Mouse (Mus musculus): Measurements from ENCODE around the gene Tmem213. TPM values are rescaled to one million over a fixed set of nuclear protein-coding genes. Genes with fewer than 3 reads are reported as not detected.

Gene Tmem213
- polyA plus RNA-seq, 1 experiment from 2014 or later = not detected

DNA sequence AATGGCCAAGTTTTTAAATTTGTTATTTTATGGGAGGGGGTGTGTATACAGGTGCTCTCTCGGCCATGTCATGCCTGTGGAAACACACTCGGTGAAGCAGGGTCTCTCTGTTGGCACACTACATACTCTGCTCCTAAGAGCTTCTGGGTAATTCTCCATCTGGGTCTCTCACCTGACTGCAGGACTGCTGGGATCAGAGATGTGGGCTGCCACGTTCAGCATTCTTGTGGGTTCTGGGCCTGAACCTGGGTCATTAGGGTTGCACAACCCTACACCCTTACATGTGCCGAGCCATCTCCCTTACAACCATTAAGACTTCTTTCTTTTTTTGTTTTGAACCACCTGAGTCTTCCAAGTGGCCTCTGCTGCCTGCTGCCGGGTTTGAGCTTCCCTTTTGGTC, 12.8 kb downstream of the Tmem213 start:
- no peaks in the 10 kb centered on the region for H3K27me3 ChIP-seq (replicated peaks; ENCODE audit: control insufficient read depth, insufficient read depth, low read length)
- H3K4me1 ChIP-seq (replicated peaks; ENCODE audit: control insufficient read depth, insufficient read depth, low read length) = no peaks in the 10 kb centered on the region
- H3K27ac ChIP-seq (ENCODE audit: low read depth, low read length) = no peak overlapping the region
- H3K4me3 ChIP-seq (ENCODE audit: low read depth, low read length) = no peak overlapping the region
- no peaks in the 10 kb centered on the region for H3K9me3 ChIP-seq (ENCODE audit: control insufficient read depth, low read length)
- WGBS = 74% methylated on average over 5 of the region's 5 CpGs
- no peak overlapping the region for H3K9ac ChIP-seq (ENCODE audit: low read depth, low read length)
- DNase-seq (ENCODE audit: low spot score) (no peak), ATAC-seq (replicated peaks; ENCODE audit: low FRiP score) (no peak)
- no peaks in the 10 kb centered on the region for H3K36me3 ChIP-seq (ENCODE audit: control insufficient read depth, insufficient read depth, low read length)
- no peak overlapping the region for H3K4me2 ChIP-seq

DNA sequence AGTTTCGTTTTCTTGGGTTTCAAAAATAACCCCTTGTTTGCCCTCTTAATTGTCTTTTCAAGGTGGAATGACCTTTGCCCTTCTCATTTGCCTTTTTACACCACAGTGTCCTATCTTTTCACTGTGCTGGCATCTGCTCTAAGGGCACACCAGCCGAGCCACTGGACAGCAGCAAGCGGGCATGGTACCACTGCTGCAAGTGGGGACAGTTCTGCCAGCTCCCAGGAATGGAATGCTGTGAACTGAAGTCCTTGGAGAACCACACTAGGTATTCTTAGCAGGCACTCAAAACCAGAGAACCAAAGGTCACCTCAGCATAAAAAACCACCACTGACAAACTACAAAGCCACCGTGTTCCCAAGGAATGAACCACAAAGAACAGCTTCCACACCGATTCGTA, 13.7 kb downstream of the Tmem213 start:
- H3K27ac ChIP-seq (ENCODE audit: low read depth, low read length) = no peak overlapping the region
- ATAC-seq (replicated peaks; ENCODE audit: low FRiP score) (no peak), DNase-seq (ENCODE audit: low spot score) (no peak)
- no peaks in the 10 kb centered on the region for H3K36me3 ChIP-seq (ENCODE audit: control insufficient read depth, insufficient read depth, low read length)
- no peak overlapping the region for H3K9ac ChIP-seq (ENCODE audit: low read depth, low read length)
- no peak overlapping the region for H3K4me2 ChIP-seq
- no peaks in the 10 kb centered on the region for H3K27me3 ChIP-seq (replicated peaks; ENCODE audit: control insufficient read depth, insufficient read depth, low read length)
- WGBS = 70% methylated on average over 6 of the region's 6 CpGs
- no peaks in the 10 kb centered on the region for H3K9me3 ChIP-seq (ENCODE audit: control insufficient read depth, low read length)
- H3K4me3 ChIP-seq (ENCODE audit: low read depth, low read length) = no peak overlapping the region
- H3K4me1 ChIP-seq (replicated peaks; ENCODE audit: control insufficient read depth, insufficient read depth, low read length) = no peaks in the 10 kb centered on the region

DNA sequence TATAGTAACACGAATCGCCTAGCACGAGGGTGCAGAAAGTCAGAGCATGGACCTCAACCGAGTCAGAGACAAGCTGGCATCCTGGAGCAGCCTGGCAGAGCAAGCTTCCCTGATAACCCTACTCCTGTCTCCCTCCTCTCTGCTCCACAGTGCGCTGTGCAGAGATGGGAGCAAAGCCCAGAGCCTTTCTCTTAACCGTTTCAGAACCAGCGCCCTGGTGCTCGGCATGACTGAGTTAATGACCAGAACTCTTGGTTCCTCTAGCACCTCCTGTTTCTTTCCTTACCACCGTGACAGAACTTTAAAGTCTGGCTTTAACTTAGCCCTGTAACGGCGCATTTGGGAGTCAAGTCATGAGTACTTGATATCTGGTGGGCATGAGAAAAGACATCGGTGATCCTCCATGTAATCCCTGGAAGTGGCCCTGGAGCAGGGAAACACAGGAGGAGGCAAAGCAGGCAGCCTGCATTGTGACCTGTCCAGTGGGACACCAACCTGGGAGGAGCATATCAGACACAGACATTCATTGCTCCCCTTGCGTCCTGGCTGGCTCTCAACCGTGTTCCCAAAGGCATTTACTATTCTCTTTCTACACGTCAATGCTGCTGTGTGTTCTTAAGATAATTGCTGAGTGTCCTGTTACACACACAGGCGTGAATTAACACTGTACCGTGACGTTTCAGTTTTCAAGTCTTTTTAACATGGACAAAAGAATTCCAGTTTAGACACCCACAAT, 14.6 kb downstream of the Tmem213 start:
- ATAC-seq (replicated peaks; ENCODE audit: low FRiP score) = no peak

DNA sequence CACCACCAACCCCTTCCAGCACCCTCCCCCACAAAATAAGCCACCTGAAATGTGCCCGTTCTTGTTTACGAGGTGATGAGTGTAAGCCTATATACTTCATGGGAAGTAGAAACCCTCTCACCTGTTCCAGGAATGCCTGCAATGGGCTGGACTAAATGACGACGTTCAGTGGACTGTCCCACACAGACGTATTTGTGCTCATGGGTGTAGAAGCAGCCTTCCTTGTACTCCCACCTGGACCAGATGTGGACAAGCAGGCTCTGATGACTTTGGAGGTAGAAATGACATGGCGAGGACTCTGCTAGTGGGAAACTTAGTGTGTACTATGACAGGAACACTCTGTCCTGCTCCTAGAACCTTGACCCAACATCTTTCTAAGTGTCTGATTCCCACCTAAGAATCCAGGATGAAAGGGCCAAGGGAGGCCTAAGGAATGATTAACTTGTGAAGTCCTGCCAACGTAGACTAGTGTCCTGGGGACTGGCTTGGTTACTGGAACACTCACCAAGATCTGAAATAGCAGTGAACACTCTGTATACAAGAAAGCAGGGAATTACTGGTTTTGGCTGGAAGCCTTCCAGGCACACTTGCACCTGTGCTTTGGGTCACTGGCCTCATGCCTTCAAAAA, 15.3 kb downstream of the Tmem213 start, which contains the start of gene Atp6v0a4:
Gene Atp6v0a4 (minus strand): TSS at position 380 of the 629 bp plus-strand sequence.
- Histone ChIP-seq H3K9me3 (ENCODE audit: control insufficient read depth, low read length) (no peaks in the 10 kb centered on the region), H3K9ac (ENCODE audit: low read depth, low read length) (no peak within 1 kb of the TSS), H3K4me2 (no peak within 1 kb of the TSS), H3K36me3 (ENCODE audit: control insufficient read depth, insufficient read depth, low read length) (no peaks in the 10 kb centered on the region), H3K27ac (ENCODE audit: low read depth, low read length) (no peak within 1 kb of the TSS), H3K4me1 (replicated peaks; ENCODE audit: control insufficient read depth, insufficient read depth, low read length) (no peaks in the 10 kb centered on the region), H3K27me3 (replicated peaks; ENCODE audit: control insufficient read depth, insufficient read depth, low read length) (no peaks in the 10 kb centered on the region), H3K4me3 (ENCODE audit: low read depth, low read length) (no peak within 1 kb of the TSS)
- DNase-seq (ENCODE audit: low spot score) (no peak), ATAC-seq (replicated peaks; ENCODE audit: low FRiP score) (no peak)
- 84% methylated on average over 7 of the region's 7 CpGs for WGBS

More for the DNA sequence above, 14.6 kb downstream of the Tmem213 start:
- no peaks in the 10 kb centered on the region for H3K4me1 ChIP-seq (replicated peaks; ENCODE audit: control insufficient read depth, insufficient read depth, low read length)
- H3K27me3 ChIP-seq (replicated peaks; ENCODE audit: control insufficient read depth, insufficient read depth, low read length) = no peaks in the 10 kb centered on the region
- H3K36me3 ChIP-seq (ENCODE audit: control insufficient read depth, insufficient read depth, low read length) = no peaks in the 10 kb centered on the region
- no peak overlapping the region for H3K27ac ChIP-seq (ENCODE audit: low read depth, low read length)
- 81% methylated on average over 18 of the region's 18 CpGs for WGBS
- H3K4me2 ChIP-seq = no peak overlapping the region
- no peak overlapping the region for H3K4me3 ChIP-seq (ENCODE audit: low read depth, low read length)
- no peak overlapping the region for H3K9ac ChIP-seq (ENCODE audit: low read depth, low read length)
- no peaks in the 10 kb centered on the region for H3K9me3 ChIP-seq (ENCODE audit: control insufficient read depth, low read length)
- DNase-seq (ENCODE audit: low spot score) = no peak

DNA sequence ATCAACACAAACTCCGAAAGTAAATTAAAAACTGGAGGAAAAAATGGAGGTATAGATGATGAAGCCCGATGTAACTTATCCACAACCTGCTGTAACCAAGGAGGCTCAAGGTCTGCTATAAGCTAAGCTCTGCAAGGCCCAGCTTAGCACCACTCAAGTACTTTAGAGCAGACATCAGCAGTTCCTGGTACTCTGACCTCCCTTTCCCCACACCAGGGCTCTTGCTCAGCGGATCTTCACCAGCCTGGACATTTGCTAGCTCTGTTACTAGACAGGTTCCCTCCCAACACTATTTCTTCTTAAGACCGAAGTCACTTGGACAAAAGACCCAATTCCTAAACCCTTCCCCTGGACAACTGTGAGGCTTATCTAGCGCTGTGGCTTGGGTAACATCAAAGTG, 15.8 kb downstream of the Tmem213 start:
- H3K27me3 ChIP-seq (replicated peaks; ENCODE audit: control insufficient read depth, insufficient read depth, low read length) = no peaks in the 10 kb centered on the region
- no peak overlapping the region for H3K9ac ChIP-seq (ENCODE audit: low read depth, low read length)
- no peaks in the 10 kb centered on the region for H3K9me3 ChIP-seq (ENCODE audit: control insufficient read depth, low read length)
- H3K4me3 ChIP-seq (ENCODE audit: low read depth, low read length) = no peak overlapping the region
- H3K27ac ChIP-seq (ENCODE audit: low read depth, low read length) = no peak overlapping the region
- no peaks in the 10 kb centered on the region for H3K4me1 ChIP-seq (replicated peaks; ENCODE audit: control insufficient read depth, insufficient read depth, low read length)
- peaks cover 1% of the 10 kb centered on the region; the same call in 1 of the 2 replicates for H3K36me3 ChIP-seq (ENCODE audit: control insufficient read depth, insufficient read depth, low read length)
- ATAC-seq (replicated peaks; ENCODE audit: low FRiP score) (no peak), DNase-seq (ENCODE audit: low spot score) (no peak)
- 89% methylated on average over 5 of the region's 5 CpGs for WGBS
- no peak overlapping the region for H3K4me2 ChIP-seq

DNA sequence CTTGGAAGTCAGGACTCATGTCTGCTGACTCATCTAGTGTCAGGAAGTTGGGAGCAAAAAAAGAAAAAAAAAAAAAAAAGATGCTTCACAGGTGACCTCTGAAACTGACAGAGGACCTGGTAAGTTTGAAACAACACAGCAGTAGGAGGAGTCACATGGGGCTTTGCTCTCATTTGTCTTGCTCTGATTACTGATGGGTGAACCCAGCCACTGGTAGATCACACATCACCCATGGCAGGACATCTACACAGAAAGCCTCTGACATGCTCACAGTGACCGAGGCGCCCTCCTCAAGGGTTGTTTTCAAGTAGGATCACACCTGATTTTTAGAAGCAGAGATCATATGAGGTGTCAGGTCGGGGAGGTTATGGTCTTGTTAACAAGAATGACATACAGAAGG, 16.4 kb downstream of the Tmem213 start:
- DNase-seq (ENCODE audit: low spot score) = no peak
- WGBS = 84% methylated on average over 3 of the region's 3 CpGs

DNA sequence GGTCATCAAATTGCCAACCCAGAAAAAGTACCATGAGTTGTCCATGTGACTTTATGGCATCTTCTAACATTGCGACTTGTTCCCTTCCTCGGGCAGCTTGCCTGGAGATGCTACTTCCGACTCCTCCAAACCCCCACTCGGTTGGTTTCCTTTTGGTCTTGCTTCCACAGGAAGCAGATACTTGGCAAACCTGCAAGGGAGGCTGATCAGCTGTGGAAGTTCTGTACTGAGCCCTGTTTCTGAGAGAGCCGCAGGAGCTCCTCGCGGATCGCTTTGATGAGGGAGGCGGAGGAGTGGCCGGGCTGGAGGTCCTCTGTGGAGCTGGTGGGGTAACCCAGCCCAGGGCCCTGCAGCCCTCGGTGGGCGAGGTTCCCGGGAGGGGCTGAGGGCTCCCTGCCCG, 19.1 kb downstream of the Tmem213 start:
- no peak overlapping the region for H3K4me3 ChIP-seq (ENCODE audit: low read depth, low read length)
- no peaks in the 10 kb centered on the region for H3K4me1 ChIP-seq (replicated peaks; ENCODE audit: control insufficient read depth, insufficient read depth, low read length)
- H3K9me3 ChIP-seq (ENCODE audit: control insufficient read depth, low read length) = no peaks in the 10 kb centered on the region
- no peak overlapping the region for H3K27ac ChIP-seq (ENCODE audit: low read depth, low read length)
- no peak overlapping the region for H3K4me2 ChIP-seq
- no peaks in the 10 kb centered on the region for H3K27me3 ChIP-seq (replicated peaks; ENCODE audit: control insufficient read depth, insufficient read depth, low read length)
- ATAC-seq (replicated peaks; ENCODE audit: low FRiP score) = no peak
- no peak for DNase-seq (ENCODE audit: low spot score)
- WGBS = 87% methylated on average over 14 of the region's 14 CpGs
- H3K9ac ChIP-seq (ENCODE audit: low read depth, low read length) = no peak overlapping the region
- peaks cover 8% of the 10 kb centered on the region for H3K36me3 ChIP-seq (ENCODE audit: control insufficient read depth, insufficient read depth, low read length)

More for the DNA sequence above, 16.4 kb downstream of the Tmem213 start:
- H3K4me3 ChIP-seq (ENCODE audit: low read depth, low read length) = no peak overlapping the region
- H3K4me2 ChIP-seq = no peak overlapping the region
- H3K9ac ChIP-seq (ENCODE audit: low read depth, low read length) = no peak overlapping the region
- H3K36me3 ChIP-seq (ENCODE audit: control insufficient read depth, insufficient read depth, low read length) = peaks cover 6% of the 10 kb centered on the region
- H3K9me3 ChIP-seq (ENCODE audit: control insufficient read depth, low read length) = no peaks in the 10 kb centered on the region
- no peaks in the 10 kb centered on the region for H3K27me3 ChIP-seq (replicated peaks; ENCODE audit: control insufficient read depth, insufficient read depth, low read length)
- H3K4me1 ChIP-seq (replicated peaks; ENCODE audit: control insufficient read depth, insufficient read depth, low read length) = no peaks in the 10 kb centered on the region
- no peak for ATAC-seq (replicated peaks; ENCODE audit: low FRiP score)
- H3K27ac ChIP-seq (ENCODE audit: low read depth, low read length) = no peak overlapping the region

DNA sequence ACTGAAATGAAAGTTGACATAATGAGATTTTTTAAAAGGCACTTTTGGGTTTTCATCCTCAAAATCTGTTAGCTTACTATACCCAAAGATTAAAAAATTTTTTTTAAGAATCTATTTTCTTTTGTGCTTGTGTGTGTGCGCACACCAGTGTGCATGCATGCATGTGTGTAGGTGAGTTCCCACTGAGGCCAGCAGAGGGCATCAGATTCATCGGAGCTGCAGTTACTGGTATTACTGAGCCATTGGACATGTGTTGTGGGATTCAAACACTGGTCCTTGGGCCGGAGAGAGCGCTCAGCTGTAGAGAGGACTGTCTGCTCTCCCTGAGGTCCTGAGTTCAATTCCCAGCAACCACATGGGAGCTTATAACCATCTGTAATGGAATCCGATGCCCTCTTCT, 20.8 kb downstream of the Tmem213 start:
- 89% methylated on average over 5 of the region's 5 CpGs for WGBS
- DNase-seq (ENCODE audit: low spot score) (no peak), ATAC-seq (replicated peaks; ENCODE audit: low FRiP score) (no peak)
- Histone ChIP-seq H3K4me1 (replicated peaks; ENCODE audit: control insufficient read depth, insufficient read depth, low read length) (no peaks in the 10 kb centered on the region), H3K4me3 (ENCODE audit: low read depth, low read length) (no peak overlapping the region), H3K36me3 (ENCODE audit: control insufficient read depth, insufficient read depth, low read length) (peaks cover 8% of the 10 kb centered on the region), H3K4me2 (no peak overlapping the region), H3K9me3 (ENCODE audit: control insufficient read depth, low read length) (no peaks in the 10 kb centered on the region), H3K27me3 (replicated peaks; ENCODE audit: control insufficient read depth, insufficient read depth, low read length) (no peaks in the 10 kb centered on the region), H3K27ac (ENCODE audit: low read depth, low read length) (no peak overlapping the region), H3K9ac (ENCODE audit: low read depth, low read length) (no peak overlapping the region)

DNA sequence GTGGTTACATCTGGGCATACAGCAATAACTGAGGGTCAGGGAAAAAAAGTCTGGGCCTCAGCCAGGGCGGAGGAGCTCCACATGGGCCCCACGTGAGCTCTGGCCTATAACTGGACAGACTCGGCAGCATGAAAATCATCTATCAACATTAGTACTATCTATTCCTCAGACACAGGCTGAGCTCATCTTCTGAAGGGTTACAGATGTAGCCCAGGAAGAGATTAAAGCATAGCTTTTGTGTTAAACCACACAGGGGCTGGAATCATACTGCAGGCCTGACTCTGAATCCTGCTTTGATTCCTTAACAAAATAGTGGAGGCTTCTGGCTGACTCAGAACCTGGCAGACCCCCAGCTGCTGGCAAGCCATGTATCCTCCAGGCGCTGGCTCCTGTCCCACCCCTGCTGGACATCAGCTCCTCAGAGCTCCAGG, 22.8 kb downstream of the Tmem213 start:
- H3K36me3 ChIP-seq (ENCODE audit: control insufficient read depth, insufficient read depth, low read length) = peaks cover 8% of the 10 kb centered on the region
- H3K27ac ChIP-seq (ENCODE audit: low read depth, low read length) = no peak overlapping the region
- ATAC-seq (replicated peaks; ENCODE audit: low FRiP score) (no peak), DNase-seq (ENCODE audit: low spot score) (no peak)
- no peaks in the 10 kb centered on the region for H3K27me3 ChIP-seq (replicated peaks; ENCODE audit: control insufficient read depth, insufficient read depth, low read length)
- H3K9ac ChIP-seq (ENCODE audit: low read depth, low read length) = no peak overlapping the region
- no peaks in the 10 kb centered on the region for H3K9me3 ChIP-seq (ENCODE audit: control insufficient read depth, low read length)
- no peak overlapping the region for H3K4me2 ChIP-seq
- H3K4me1 ChIP-seq (replicated peaks; ENCODE audit: control insufficient read depth, insufficient read depth, low read length) = no peaks in the 10 kb centered on the region
- WGBS = 53% methylated on average over 4 of the region's 4 CpGs
- H3K4me3 ChIP-seq (ENCODE audit: low read depth, low read length) = no peak overlapping the region
